Mouse (Mus musculus) hindbrain, embryonic 16.5 days (tissue): ENCODE measurements around the gene Nova2. TPM values are rescaled to one million over a fixed set of nuclear protein-coding genes. Genes with fewer than 3 reads are reported as not detected.

ENCODE experiments used
- ATAC-seq: fragments of 200-750 bp; cut with Nextera tagmentation; 2 replicates; pipeline ENCODE4 v1.8.0; 2017; ENCODE audit warnings: moderate TSS enrichment, moderate library complexity
- H3K27ac ChIP-seq: fragments of 300-500 bp; sonication (generic); 2 replicates; pipeline ENCODE4 v1.5.1; 2014; ENCODE audit warnings: low read depth, mild to moderate bottlenecking, control low read depth, low read length, moderate library complexity
- H3K27me3 ChIP-seq: fragments of 300-500 bp; sonication (generic); replicated peaks from 2 replicates; pipeline ENCODE4 v1.6.1; 2014; ENCODE audit warnings: low read length; ENCODE audit not compliant: control insufficient read depth, insufficient read depth
- H3K36me3 ChIP-seq: fragments of 300-500 bp; sonication (generic); 2 replicates; pipeline ENCODE4 v1.6.1; 2014; ENCODE audit warnings: mild to moderate bottlenecking, low read length, moderate library complexity, mixed read lengths; ENCODE audit not compliant: control insufficient read depth, insufficient read depth
- H3K4me1 ChIP-seq: fragments of 300-500 bp; sonication (generic); 2 replicates; pipeline ENCODE4 v1.6.1; 2014; ENCODE audit warnings: low read depth, low read length; ENCODE audit not compliant: control insufficient read depth, insufficient read depth
- H3K4me2 ChIP-seq: fragments of 300-500 bp; sonication (generic); 2 replicates; pipeline ENCODE4 v1.6.1; 2014; ENCODE audit warnings: mild to moderate bottlenecking, low read length, control low read depth, moderate library complexity
- H3K4me3 ChIP-seq: fragments of 300-500 bp; sonication (generic); 2 replicates; pipeline ENCODE4 v1.5.1; 2014; ENCODE audit warnings: mild to moderate bottlenecking, low read length, control low read depth, moderate library complexity
- H3K9ac ChIP-seq: fragments of 300-500 bp; sonication (generic); 2 replicates; pipeline ENCODE4 v1.6.1; 2014; ENCODE audit warnings: low read depth, mild to moderate bottlenecking, control low read depth, low read length, moderate library complexity
- H3K9me3 ChIP-seq: fragments of 300-500 bp; sonication (generic); 2 replicates; pipeline ENCODE4 v1.6.1; 2014; ENCODE audit warnings: mild to moderate bottlenecking, low read length, moderate library complexity; ENCODE audit not compliant: control insufficient read depth
- WGBS: fragments of 180-500 bp; shearing (Covaris S2); extraction: QIAGEN DNeasy Blood & Tissue Kit; methylation state at CpG from one replicate; pipeline ENCODE4 v1.1.7; 2014; 5-methylcytosine and 5-hydroxymethylcytosine counted together
- polyA plus RNA-seq: library from polyadenylated mRNA; unstranded; fragments of >200 nt; fragmentation: Nextera tagmentation; extraction: Ambion mirVana; gene quantifications from 2 replicates; pipeline ENCODE4 v1.2.1, GENCODE M21; 2015

The Nova2 gene
- polyA plus RNA-seq, 1 experiment from 2014 or later, result 12.3 TPM

DNA sequence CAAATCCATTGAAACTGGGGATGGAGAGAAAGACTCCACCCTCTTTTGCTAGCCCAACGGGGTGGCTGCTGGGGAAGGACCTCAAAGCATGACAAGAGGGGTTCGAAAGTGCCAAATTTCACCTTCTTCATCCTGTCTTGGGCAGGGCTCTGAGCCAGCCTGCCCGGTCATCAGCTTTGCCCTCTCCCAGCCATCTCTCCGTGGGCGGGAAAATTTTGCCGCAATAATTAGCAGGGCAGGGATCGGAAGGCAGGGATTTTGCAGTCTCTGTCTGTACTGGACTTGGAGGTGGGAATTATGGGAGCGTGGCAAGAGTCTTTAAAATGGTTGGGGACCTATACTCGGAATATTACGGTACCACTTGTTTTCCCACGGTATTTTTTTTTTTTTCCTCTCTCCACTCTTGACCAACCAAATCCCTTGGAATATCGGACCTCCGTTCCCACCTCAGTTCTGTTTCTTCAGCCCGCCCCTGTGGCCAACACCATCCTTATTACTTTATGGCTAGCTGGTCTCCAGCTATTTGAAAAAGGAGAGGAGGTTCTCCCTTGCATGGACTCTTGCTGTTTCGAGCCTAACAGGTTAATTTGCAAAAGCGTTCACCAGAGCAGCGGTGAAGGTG is 36.6 kb downstream of the Nova2 start:
- H3K36me3 ChIP-seq, result peaks cover 3% of the 10 kb centered on the region; the same call in 1 of the 2 replicates
- H3K4me1 ChIP-seq, result peaks cover 27% of the 10 kb centered on the region
- no peaks in the 10 kb centered on the region for H3K27me3 ChIP-seq
- H3K9me3 ChIP-seq, result no peaks in the 10 kb centered on the region
- 5% methylated on average over 17 of the region's 17 CpGs for WGBS
- H3K4me3 ChIP-seq, result 0 out of 2 replicates have a peak overlapping the region, but pooled peaks have one; percentile 16
- no peak overlapping the region for H3K27ac ChIP-seq
- ATAC-seq, result no peak
- peak overlapping the region; percentile 19; the same call in 1 of the 2 replicates for H3K9ac ChIP-seq
- peak overlapping the region; percentile 48 for H3K4me2 ChIP-seq

- WGBS, result 9% methylated on average over 20 of the region's 20 CpGs
- Histone ChIP-seq H3K9me3 (no peaks in the 10 kb centered on the region), H3K27me3 (no peaks in the 10 kb centered on the region), H3K27ac (no peak overlapping the region), H3K4me2 (peak overlapping the region; percentile 48), H3K36me3 (peaks cover 3% of the 10 kb centered on the region; the same call in 1 of the 2 replicates), H3K9ac (peak overlapping the region; percentile 19; the same call in 1 of the 2 replicates), H3K4me3 (peak overlapping the region; percentile 25; the same call in 1 of the 2 replicates), H3K4me1 (peaks cover 22% of the 10 kb centered on the region; the same call in 1 of the 2 replicates)
- ATAC-seq, result no peak
Measured at GRCm38 (mm10) chr7:18962795-18963194, 37.1 kb downstream of the Nova2 start.

DNA sequence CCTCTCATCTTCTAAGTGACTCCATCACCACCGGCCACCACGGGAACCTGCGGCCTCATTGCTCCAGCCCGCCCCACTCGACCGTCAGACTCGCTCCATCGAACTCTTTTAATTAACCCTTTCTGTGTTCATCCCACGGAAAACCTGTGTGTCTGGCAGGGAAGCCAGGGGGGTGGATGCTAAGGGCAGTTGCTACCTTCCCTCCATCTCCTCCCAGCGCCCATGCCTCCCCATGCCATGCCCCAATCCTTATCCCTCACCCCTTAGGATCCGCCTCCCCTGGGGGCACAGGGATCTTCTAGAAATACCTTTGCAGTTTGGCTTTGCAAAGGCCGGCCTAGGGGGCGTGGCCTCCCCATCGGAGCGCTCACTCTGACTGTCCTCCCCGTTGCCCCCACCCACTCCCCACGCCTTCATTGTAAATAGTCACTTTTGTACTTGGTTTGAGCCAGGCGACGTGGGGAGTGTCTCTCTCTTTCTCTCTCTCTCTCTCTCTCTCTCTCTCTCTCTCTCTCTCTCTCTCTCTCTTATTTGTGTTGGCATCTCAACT is 37.7 kb downstream of the Nova2 start:
- Histone ChIP-seq H3K9ac (peak overlapping the region; percentile 19; the same call in 1 of the 2 replicates), H3K36me3 (no peaks in the 10 kb centered on the region), H3K27ac (no peak overlapping the region), H3K4me2 (peak overlapping the region; percentile 48), H3K9me3 (no peaks in the 10 kb centered on the region), H3K27me3 (no peaks in the 10 kb centered on the region), H3K4me3 (no peak overlapping the region; the same call in 1 of the 2 replicates), H3K4me1 (peaks cover 17% of the 10 kb centered on the region; the same call in 1 of the 2 replicates)
- 6% methylated on average over 19 of the region's 19 CpGs for WGBS
- ATAC-seq, result no peak

GRCm38 (mm10) chr7:18965312-18965711 is 39.6 kb downstream of the Nova2 start:
- H3K4me2 ChIP-seq, result no peak overlapping the region
- WGBS, result 75% methylated on average over 5 of the region's 5 CpGs
- peaks cover 13% of the 10 kb centered on the region; the same call in 1 of the 2 replicates for H3K4me1 ChIP-seq
- no peaks in the 10 kb centered on the region for H3K27me3 ChIP-seq
- no peak overlapping the region for H3K4me3 ChIP-seq
- no peak for ATAC-seq
- no peaks in the 10 kb centered on the region for H3K36me3 ChIP-seq
- H3K9ac ChIP-seq, result no peak overlapping the region
- no peak overlapping the region for H3K27ac ChIP-seq
- no peaks in the 10 kb centered on the region for H3K9me3 ChIP-seq

GRCm38 (mm10) chr7:18967603-18968002 is 41.9 kb downstream of the Nova2 start:
- ATAC-seq, result peak; percentile 58
- no peaks in the 10 kb centered on the region for H3K9me3 ChIP-seq
- no peak overlapping the region for H3K27ac ChIP-seq
- H3K36me3 ChIP-seq, result no peaks in the 10 kb centered on the region
- H3K4me2 ChIP-seq, result no peak overlapping the region
- H3K27me3 ChIP-seq, result no peaks in the 10 kb centered on the region
- H3K9ac ChIP-seq, result no peak overlapping the region
- peaks cover 9% of the 10 kb centered on the region; the same call in 1 of the 2 replicates for H3K4me1 ChIP-seq
- 8% methylated on average over 8 of the region's 8 CpGs for WGBS
- H3K4me3 ChIP-seq, result no peak overlapping the region

GRCm38 (mm10) chr7:18970956-18971355 is 45.3 kb downstream of the Nova2 start:
- H3K4me1 ChIP-seq, result no peaks in the 10 kb centered on the region
- no peaks in the 10 kb centered on the region for H3K9me3 ChIP-seq
- H3K36me3 ChIP-seq, result no peaks in the 10 kb centered on the region
- H3K4me2 ChIP-seq, result no peak overlapping the region
- H3K27ac ChIP-seq, result no peak overlapping the region
- no peak overlapping the region for H3K4me3 ChIP-seq
- no peak for ATAC-seq
- WGBS, result 95% methylated on average over 3 of the region's 3 CpGs
- H3K9ac ChIP-seq, result no peak overlapping the region
- H3K27me3 ChIP-seq, result no peaks in the 10 kb centered on the region

- WGBS, result 81% methylated on average over 9 of the region's 9 CpGs
- ATAC-seq, result no peak
- Histone ChIP-seq H3K9ac (no peak overlapping the region), H3K4me3 (no peak overlapping the region), H3K27me3 (no peaks in the 10 kb centered on the region), H3K27ac (no peak overlapping the region), H3K4me1 (no peaks in the 10 kb centered on the region), H3K36me3 (no peaks in the 10 kb centered on the region), H3K9me3 (no peaks in the 10 kb centered on the region), H3K4me2 (no peak overlapping the region)
Measured at GRCm38 (mm10) chr7:18978381-18978780, 52.7 kb downstream of the Nova2 start.

- H3K4me1 ChIP-seq, result peaks cover 4% of the 10 kb centered on the region; the same call in 1 of the 2 replicates
- ATAC-seq, result no peak
- no peaks in the 10 kb centered on the region for H3K36me3 ChIP-seq
- H3K27ac ChIP-seq, result no peak overlapping the region
- H3K9me3 ChIP-seq, result no peaks in the 10 kb centered on the region
- no peak overlapping the region for H3K9ac ChIP-seq
- WGBS, result 88% methylated on average over 2 of the region's 2 CpGs
- H3K4me3 ChIP-seq, result no peak overlapping the region
- no peak overlapping the region for H3K4me2 ChIP-seq
- no peaks in the 10 kb centered on the region for H3K27me3 ChIP-seq
Measured at GRCm38 (mm10) chr7:18986503-18986902, 60.8 kb downstream of the Nova2 start.

GRCm38 (mm10) chr7:18987100-18987499 is 61.4 kb downstream of the Nova2 start, which contains the start of gene Nanos2:
TSS of gene Nanos2 (plus strand) at chr7:18987400.
- no peak within 1 kb of the TSS for H3K4me2 ChIP-seq
- no peak within 1 kb of the TSS for H3K9ac ChIP-seq
- no peak for ATAC-seq
- H3K9me3 ChIP-seq, result no peaks in the 10 kb centered on the region
- H3K4me1 ChIP-seq, result peaks cover 7% of the 10 kb centered on the region; the same call in 1 of the 2 replicates
- 67% methylated on average over 2 of the region's 2 CpGs for WGBS
- H3K27me3 ChIP-seq, result no peaks in the 10 kb centered on the region
- no peak within 1 kb of the TSS for H3K27ac ChIP-seq
- no peaks in the 10 kb centered on the region for H3K36me3 ChIP-seq
- no peak within 1 kb of the TSS for H3K4me3 ChIP-seq
